Mouse (Mus musculus) forebrain, embryonic 14.5 days (tissue): ENCODE data around the gene 1600015I10Rik. TPM values are rescaled to one million over a fixed set of nuclear protein-coding genes. Genes with fewer than 3 reads are reported as not detected.

ENCODE experiments used
- ATAC-seq: fragments of 200-750 bp; cut with Nextera tagmentation; 2 replicates; pipeline ENCODE4 v1.8.0; 2017; ENCODE audit warnings: mild to moderate bottlenecking, moderate library complexity
- DNase-seq: peaks from one replicate; pipeline ENCODE4 v3.0.0-alpha.2; 2015; ENCODE audit warnings: low spot score
- H3K27ac ChIP-seq: fragments of 300-500 bp; sonication (generic); 2 replicates; pipeline ENCODE4 v1.5.1; 2014; ENCODE audit warnings: low read depth, mild to moderate bottlenecking, control low read depth, low read length, moderate library complexity
- H3K27me3 ChIP-seq: fragments of 300-500 bp; sonication (generic); replicated peaks from 2 replicates; pipeline ENCODE4 v1.6.1; 2014; ENCODE audit warnings: low read length, control low read depth, mixed read lengths; ENCODE audit not compliant: control insufficient read depth, insufficient read depth
- H3K36me3 ChIP-seq: fragments of 300-500 bp; sonication (generic); 2 replicates; pipeline ENCODE4 v1.6.1; 2014; ENCODE audit warnings: low read length, control low read depth; ENCODE audit not compliant: control insufficient read depth, insufficient read depth
- H3K4me1 ChIP-seq: fragments of 300-500 bp; sonication (generic); 2 replicates; pipeline ENCODE4 v1.6.1; 2014; ENCODE audit warnings: antibody characterized with exemption, low read length, control low read depth; ENCODE audit not compliant: control insufficient read depth, insufficient read depth
- H3K4me2 ChIP-seq: fragments of 300-500 bp; sonication (generic); 2 replicates; pipeline ENCODE4 v1.6.1; 2014; ENCODE audit warnings: mild to moderate bottlenecking, control low read depth, low read length
- H3K4me3 ChIP-seq: fragments of 300-500 bp; sonication (generic); 2 replicates; pipeline ENCODE4 v1.5.1; 2014; ENCODE audit warnings: low read depth, low read length, control low read depth
- H3K9ac ChIP-seq: fragments of 300-500 bp; sonication (generic); 2 replicates; pipeline ENCODE4 v1.6.1; 2014; ENCODE audit warnings: mild to moderate bottlenecking, low read length, control low read depth, moderate library complexity
- H3K9me3 ChIP-seq: fragments of 300-500 bp; sonication (generic); replicated peaks from 2 replicates; pipeline ENCODE4 v1.6.1; 2016; ENCODE audit warnings: low read length, control low read depth, mixed read lengths; ENCODE audit not compliant: control insufficient read depth
- WGBS: fragments of 180-500 bp; shearing (Covaris S2); extraction: QIAGEN DNeasy Blood & Tissue Kit; methylation state at CpG from one replicate; pipeline ENCODE4 v1.1.7; 2014; 5-methylcytosine and 5-hydroxymethylcytosine counted together
- polyA plus RNA-seq: library from polyadenylated mRNA; unstranded; fragments of >200 nt; fragmentation: Nextera tagmentation; extraction: Ambion mirVana; gene quantifications from 2 replicates; pipeline ENCODE4 v1.2.1, GENCODE M21; 2014

The 1600015I10Rik gene
- polyA plus RNA-seq, 1 experiment from 2014 or later, result not detected

GRCm38 (mm10) chr6:48982305-48982704, 52.6 kb downstream of the 1600015I10Rik start:
- 77% methylated on average over 3 of the region's 3 CpGs for WGBS
- no peak overlapping the region for H3K9ac ChIP-seq

More at GRCm38 (mm10) chr6:48982305-48982704, 52.6 kb downstream of the 1600015I10Rik start:
- ATAC-seq (no peak), DNase-seq (no peak)
- Histone ChIP-seq H3K4me1 (no peaks in the 10 kb centered on the region), H3K27ac (no peak overlapping the region), H3K9me3 (no peaks in the 10 kb centered on the region), H3K36me3 (no peaks in the 10 kb centered on the region), H3K4me3 (no peak overlapping the region), H3K4me2 (no peak overlapping the region), H3K27me3 (no peaks in the 10 kb centered on the region)

Other genes starting within 250 kb of the 1600015I10Rik start
- 1.2 and 1.9 TPM in 2 replicates for gene Gimap4, start 245.3 kb upstream of the 1600015I10Rik start, polyA plus RNA-seq
- gene Gimap6, start 221.7 kb upstream of the 1600015I10Rik start, polyA plus RNA-seq, result 7.2 and 8.3 TPM in 2 replicates
- gene Gm28053, start 211.3 kb upstream of the 1600015I10Rik start, polyA plus RNA-seq, result 0.84 TPM in 1 of 2 replicates, not detected in the other
- not detected in 2 replicates for gene Gimap7, start 211.3 kb upstream of the 1600015I10Rik start, polyA plus RNA-seq
- 4.1 and 4.5 TPM in 2 replicates for gene Gimap1, start 190.8 kb upstream of the 1600015I10Rik start, polyA plus RNA-seq
- gene Gimap5, start 183.7 kb upstream of the 1600015I10Rik start, polyA plus RNA-seq, result 0.96 and 1.5 TPM in 2 replicates
- not detected in 2 replicates for gene Gimap3, start 159.0 kb upstream of the 1600015I10Rik start, polyA plus RNA-seq
- gene Tmem176a, start 89.0 kb upstream of the 1600015I10Rik start, polyA plus RNA-seq, result 18.8 and 23.8 TPM in 2 replicates
- gene Tmem176b, start 88.4 kb upstream of the 1600015I10Rik start, polyA plus RNA-seq, result 108 and 131 TPM in 2 replicates
- not detected in 2 replicates for gene Aoc1, start 57.0 kb upstream of the 1600015I10Rik start, polyA plus RNA-seq
- not detected in 2 replicates for gene Doxl2, start 45.1 kb downstream of the 1600015I10Rik start, polyA plus RNA-seq
- not detected in 2 replicates for gene Svs1, start 57.0 kb downstream of the 1600015I10Rik start, polyA plus RNA-seq
- 0.80 and 0.83 TPM in 2 replicates for gene Gpnmb, start 106.7 kb downstream of the 1600015I10Rik start, polyA plus RNA-seq
- gene Malsu1, start 143.9 kb downstream of the 1600015I10Rik start, polyA plus RNA-seq, result 54.7 and 65.0 TPM in 2 replicates